Mouse (Mus musculus): ENCODE measurements around the gene Nek8. TPM values are rescaled to one million over a fixed set of nuclear protein-coding genes. Genes with fewer than 3 reads are reported as not detected.
A peak's percentile ranks its signal among the peaks of the same experiment; 100 is the strongest.
"Not testable (repeated sequence)": the region's sequence is repeated elsewhere in the genome, so short reads cannot be mapped to it uniquely, and the experiment has no call there.

Gene Nek8
- total RNA-seq (2021) (10 to 100 TPM in 1 of 2 experiments, 1 to 10 TPM in 1; 6.5 to 12.1 TPM), polyA plus RNA-seq (2012; rRNA removed) (26.7 and 30.5 TPM in 2 replicates)
- long read RNA-seq, transcript Nek8-201 (15 exons, 2,809 nt) = major isoform, 8 of 16 reads
- long read RNA-seq, partial matches to known transcripts = 1 of 16 reads
- long read RNA-seq, other reads (novel, unspliced or antisense) = 5 of 16 reads

GRCm38 (mm10) chr11:78176402-78176862 is at the start of gene Nek8, which contains the start of gene Tlcd1:
Nek8 (minus strand) TSS chr11:78176675.
Tlcd1 (plus strand) TSS chr11:78176711.
- DNase-seq = peak; percentile 97

- no peak for DNase-seq
These were observed 47.1 kb upstream of the Nek8 start for GRCm38 (mm10) chr11:78223586-78223985.

GRCm38 (mm10) chr11:78215709-78216317 is 39.3 kb upstream of the Nek8 start:
- DNase-seq = no peak

GRCm38 (mm10) chr11:78213086-78213817 is 36.8 kb upstream of the Nek8 start:
- no peak for DNase-seq

GRCm38 (mm10) chr11:78211513-78211912 is 35.0 kb upstream of the Nek8 start:
- no peak for DNase-seq

DNA sequence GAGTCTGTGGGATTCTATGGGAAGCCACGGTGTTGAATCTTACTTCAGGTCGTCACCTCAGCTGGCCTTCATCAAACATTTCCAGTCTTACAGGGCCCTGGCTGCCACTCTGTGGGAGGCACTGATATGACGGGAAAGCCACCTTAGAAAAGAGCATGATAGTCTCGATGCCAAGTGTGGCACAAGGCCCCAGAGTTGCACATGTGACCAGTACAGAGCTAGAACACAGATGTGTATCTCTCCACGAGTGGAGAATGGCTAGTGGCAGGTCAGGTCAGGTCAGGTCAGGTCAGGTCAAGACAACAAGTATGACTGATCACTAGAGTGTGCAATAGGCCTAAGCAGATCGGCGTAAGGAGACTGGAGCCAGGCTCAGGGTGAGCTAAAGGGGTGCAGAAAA is 34.1 kb upstream of the Nek8 start:
- peak; percentile 54 for DNase-seq

GRCm38 (mm10) chr11:78209886-78210285 is 33.4 kb upstream of the Nek8 start:
- peak; percentile 68 for DNase-seq

GRCm38 (mm10) chr11:78207190-78207589 is 30.7 kb upstream of the Nek8 start:
- DNase-seq = no peak

- DNase-seq = no peak
These were observed 29.1 kb upstream of the Nek8 start for GRCm38 (mm10) chr11:78205361-78206206.

DNA sequence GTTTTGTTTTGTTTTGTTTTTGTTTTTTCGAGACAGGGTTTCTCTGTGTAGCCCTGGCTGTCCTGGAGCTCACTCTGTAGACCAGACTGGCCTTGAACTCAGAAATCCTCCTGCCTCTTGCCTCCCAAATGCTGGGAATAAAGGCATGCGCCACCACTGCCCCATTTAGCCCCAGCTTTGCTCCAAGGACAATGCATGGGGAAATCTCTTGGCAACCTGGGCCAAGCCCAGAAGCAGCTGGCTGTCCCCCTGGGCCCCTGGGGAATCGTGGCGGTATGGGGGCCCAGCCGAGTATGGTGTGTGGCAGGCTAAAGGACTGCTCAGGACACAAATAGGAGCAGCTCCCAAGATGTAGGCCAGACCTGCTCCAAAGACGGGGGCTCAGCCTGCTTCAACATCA is 27.8 kb upstream of the Nek8 start:
- DNase-seq = peak; percentile 75

DNA sequence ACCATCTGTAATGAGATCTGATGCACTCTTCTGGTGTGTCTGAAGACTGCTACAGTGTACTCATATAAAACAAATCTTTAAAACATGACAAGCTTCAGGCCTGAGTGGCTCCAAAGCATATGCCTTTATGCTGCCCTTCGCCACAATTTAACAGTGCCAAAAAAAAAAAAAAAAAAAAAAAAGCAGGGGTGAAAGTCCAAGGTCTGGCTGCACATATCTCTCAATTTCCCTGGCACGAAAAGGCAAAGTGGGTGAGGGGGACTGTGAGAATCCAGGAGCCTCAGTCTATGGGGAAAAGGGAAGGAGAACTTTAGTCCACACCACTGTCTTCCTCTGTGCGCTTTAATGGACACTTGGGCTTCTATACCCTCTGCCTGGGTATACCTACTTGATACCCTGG is 25.9 kb upstream of the Nek8 start:
- no peak for DNase-seq

GRCm38 (mm10) chr11:78195101-78195863 is 18.8 kb upstream of the Nek8 start:
- DNase-seq = no peak

DNA sequence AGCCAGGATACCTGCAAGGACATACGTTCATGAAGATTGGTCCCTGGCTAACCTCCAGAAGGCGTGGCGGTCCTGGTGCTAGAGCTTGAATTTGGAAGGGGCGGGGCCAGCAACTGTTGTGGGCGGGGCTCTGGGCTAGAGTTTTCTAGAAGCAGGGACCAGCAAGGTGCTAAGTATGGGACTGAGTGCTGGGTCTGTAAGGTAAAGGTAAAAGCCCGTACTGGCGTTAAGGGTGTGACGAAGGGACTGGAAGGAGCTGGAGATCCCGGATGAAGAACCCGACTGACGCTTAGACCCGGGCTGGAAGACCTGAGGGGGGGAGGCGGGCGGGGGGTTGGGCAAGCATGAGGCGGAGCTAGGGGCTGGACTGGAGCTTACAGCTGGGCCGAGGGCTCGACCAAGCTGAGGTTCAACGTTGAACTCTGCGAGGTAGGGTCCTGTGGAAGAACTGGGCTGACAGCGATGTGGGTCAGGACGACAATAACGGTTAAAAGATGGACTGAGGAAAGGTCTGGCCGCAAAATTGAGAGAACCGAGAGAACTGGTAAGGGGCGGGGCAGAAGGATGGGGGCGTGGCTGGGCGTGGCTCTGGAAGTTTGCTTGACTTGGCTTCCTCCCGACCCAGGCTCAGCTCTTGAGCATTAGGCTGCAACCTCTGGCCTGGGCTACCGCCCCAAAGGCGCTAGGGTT is 18.1 kb upstream of the Nek8 start:
- peak; percentile 90 for DNase-seq

- DNase-seq = no peak
These were observed 16.6 kb upstream of the Nek8 start, which contains the start of gene Proca1 for GRCm38 (mm10) chr11:78193113-78193512. Proca1 (plus strand) TSS chr11:78193392.

- no peak for DNase-seq
These were observed 13.6 kb upstream of the Nek8 start for GRCm38 (mm10) chr11:78190041-78190440.

DNA sequence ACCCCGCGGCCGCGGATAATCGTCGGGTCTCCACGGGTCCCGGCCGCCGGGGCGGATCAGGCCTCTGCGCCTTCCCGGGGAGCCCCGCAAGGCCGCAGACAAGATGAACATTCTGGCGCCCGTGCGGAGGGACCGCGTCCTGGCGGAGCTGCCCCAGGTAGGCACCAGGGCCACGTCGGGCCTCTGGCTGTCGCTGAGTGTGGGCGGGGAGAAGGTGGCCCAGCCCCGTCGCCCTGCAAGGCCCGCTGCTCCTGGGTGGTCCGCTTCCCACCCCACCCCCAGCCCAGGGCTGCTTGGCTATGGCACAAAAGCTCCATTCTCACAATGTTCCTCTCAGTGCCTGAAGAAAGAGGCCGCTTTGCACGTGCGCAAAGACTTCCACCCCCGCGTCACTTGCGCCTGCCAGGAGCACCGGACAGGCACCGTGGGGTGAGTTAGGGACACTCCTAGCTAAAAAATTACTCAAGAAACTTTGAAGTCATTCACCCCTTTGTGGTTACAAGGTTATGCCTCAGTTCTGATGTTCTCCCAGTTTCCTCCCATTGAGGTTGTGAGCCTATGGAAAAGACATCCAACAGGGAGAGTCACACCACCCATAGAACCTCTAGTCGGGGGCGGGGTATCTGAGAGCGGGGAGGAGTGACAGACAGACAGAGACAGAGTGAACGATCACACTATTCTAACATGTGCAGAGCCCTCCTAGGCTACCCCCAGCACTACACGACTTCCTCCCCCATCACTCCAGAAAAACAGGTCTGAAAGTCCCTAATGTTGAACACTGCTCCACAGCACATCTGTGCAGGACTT is 13.0 kb upstream of the Nek8 start:
- DNase-seq = peak; percentile 85

GRCm38 (mm10) chr11:78188331-78189233 is 12.1 kb upstream of the Nek8 start, which contains the start of gene Rab34:
Rab34 (plus strand) TSS chr11:78188430.
- peak; percentile 88 for DNase-seq

GRCm38 (mm10) chr11:78184702-78185101 is 8.2 kb upstream of the Nek8 start:
- not testable (repeated sequence) for DNase-seq

Measured in adrenal gland, adult 2 months (tissue).